Mouse (Mus musculus) lung, postnatal 4 days (tissue): ENCODE measurements at regions not wholly inside any gene's neighbourhood (a gene's known extent, or its start where the extent isn't known, plus 50 kb on each side); places are given as distances from the start of the nearest gene placed in this dataset.
A peak's percentile ranks its signal among the peaks of the same experiment; 100 is the strongest.

Experiments
- DNase-seq, 2 experiments: peaks; one replicate each; pipeline ENCODE4 v3.0.0; 2021

DNA sequence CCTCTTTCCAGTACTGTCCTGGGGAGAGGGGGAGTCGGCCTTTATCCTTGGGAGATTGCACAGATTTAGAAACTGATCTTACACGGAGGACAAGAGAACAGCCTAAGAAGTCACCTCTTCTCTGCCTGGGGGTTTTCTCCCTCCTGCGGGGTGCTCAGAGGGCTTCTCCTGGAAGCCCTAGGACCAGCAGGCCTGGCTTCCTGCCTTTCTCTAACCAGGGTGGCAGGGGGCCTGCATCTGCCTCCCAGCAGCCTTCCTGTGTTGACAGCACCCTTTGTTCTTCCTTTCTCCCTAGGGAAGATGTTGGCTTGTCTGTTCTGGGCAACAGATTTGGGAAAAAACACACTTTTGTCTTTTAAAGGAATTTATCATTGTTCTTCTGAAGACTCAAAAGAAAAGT, 153.0 kb upstream of the Tgfbr2 start:
- DNase-seq: peak; percentile 22 to 39

DNA sequence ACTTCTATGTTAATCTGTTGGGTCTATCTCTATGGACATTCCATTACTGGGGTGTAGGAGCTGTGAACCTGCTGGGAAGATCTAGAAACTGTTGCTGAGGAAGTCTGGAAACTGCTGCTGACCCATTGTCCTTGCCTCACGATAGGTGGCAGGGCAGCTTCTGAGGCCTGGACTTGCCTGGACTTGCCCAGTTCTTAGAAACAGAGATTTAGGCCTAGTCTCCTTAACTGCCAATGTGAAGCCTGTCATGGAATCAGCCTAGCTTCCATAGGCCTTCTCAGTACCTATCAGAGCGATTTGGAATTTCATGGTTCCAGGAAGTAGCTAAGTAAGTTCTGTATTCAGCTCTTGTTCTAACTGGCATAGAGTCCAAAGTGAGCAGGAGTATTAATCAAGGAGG, 151.9 kb upstream of the Tgfbr2 start:
- no peak for DNase-seq

DNA sequence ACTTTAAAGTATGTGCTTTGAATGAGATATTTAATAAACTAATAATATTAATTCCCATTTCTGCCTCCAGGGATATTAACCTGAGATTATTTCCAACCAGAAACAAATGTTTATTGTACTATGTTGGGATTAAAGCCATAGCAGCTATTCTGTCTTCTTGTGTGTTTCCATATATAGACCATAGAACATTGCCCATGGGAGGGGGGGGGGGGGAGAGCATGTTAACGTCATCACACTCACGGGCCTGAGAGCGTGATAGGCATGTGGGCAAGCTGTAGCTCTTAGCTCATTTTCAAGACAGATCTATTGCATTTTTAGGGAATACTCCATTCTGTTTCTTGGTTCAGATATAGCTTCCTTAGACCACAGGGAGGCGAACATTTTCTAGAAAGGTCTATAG, 149.8 kb upstream of the Tgfbr2 start:
- DNase-seq: no peak

DNA sequence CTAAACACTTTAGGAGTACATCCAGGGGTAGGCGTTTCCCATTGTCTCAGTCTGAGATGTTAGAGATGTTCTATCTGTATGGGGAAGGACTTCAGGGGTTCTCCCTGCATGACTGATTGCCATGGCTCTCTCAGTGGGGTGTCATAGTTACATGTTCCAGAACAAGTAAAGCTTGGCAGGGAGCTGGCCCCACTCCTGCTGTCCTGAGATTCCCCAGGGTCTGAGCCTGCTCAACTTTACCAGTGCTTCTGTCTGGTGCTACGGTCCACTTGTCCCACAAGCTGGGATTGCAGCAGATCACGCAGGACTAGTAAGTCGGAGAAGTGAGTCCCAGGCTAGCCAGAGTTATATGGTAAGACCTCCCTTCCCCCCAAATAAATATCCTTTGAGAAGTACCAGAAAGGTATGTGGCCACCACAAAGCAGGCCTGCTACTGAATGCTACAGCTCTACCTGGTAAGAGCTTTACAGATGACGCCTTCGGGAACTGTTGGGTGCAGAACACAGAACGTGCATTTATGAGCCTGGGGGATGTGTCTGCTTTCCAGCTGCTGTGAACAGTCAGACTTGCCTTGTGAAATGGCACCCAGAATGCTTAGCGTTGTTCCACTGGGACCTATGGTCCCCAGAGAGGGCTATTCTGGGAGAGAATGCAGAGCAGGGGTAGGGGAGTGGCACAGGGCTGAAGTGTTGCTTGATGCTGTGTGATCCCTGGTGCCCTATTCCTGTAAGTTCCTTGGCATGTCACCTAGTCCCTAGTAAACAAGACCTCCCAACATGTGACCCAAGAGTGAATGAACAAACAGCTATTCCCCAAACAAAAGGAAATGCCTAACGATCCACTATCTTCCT, 148.9 kb upstream of the Tgfbr2 start:
- peak; percentile 53 to 82 for DNase-seq

DNA sequence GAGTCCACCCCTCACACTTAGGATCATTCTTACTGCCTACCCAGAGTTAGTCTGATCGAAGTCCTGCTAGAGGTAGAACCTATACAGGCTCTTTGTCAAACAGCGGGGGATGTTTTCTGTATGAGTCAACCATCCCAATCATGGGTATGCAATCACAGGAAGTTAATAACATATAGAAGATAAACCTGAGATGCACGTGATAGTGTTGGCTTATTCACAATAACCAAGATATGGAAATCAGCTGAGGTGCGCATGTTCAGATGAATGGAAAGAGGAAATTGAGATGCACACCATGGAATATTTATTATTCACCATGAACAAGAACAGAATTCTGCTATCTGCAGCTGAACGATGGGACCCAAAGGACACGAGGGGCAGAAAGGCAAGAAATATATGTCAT, 146.7 kb upstream of the Tgfbr2 start:
- DNase-seq: no peak

DNA sequence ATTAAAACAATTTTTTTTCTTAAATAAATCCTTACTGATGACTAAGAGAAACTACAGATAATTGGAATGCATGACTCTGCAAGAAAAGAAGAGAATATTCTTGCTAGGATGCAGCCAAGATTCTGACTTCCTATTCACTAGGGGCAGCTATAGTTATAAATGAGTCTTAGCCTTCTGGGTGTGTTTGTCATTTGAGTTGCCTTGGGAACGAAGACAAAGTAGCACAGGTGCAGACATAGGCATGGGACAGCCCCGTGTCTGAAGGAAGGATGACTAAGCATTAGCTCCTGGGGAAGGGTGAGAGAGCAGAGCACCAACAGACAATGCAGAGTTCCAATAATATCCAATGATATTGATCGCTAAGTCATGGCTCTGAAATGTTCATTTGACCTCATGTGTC, 144.3 kb upstream of the Tgfbr2 start:
- DNase-seq: no peak

DNA sequence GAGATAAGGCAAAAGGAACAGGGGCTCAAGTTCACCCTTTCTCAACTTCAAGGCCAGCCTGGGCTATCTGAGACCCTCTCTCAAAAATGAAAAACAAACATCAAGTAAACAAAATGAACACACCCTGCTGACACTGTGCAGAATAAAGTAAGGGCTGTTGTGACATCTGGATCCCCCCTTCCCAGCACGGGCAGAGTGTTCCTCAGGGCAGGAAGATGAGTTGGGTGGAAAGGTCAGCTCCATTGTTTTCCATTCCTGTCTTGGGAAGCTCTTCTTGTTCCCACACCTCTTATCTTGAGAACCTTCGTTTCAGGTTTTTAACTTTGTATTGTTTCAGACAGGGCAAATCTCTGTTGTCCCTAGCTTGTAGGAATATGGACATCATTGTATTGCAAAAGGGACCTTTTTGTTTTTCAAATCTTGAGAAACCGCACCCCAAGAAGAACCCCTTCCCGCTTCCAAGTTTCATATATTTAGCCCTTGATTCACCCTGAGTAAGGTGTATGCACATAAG, 141.5 kb upstream of the Tgfbr2 start:
- DNase-seq: no peak

DNA sequence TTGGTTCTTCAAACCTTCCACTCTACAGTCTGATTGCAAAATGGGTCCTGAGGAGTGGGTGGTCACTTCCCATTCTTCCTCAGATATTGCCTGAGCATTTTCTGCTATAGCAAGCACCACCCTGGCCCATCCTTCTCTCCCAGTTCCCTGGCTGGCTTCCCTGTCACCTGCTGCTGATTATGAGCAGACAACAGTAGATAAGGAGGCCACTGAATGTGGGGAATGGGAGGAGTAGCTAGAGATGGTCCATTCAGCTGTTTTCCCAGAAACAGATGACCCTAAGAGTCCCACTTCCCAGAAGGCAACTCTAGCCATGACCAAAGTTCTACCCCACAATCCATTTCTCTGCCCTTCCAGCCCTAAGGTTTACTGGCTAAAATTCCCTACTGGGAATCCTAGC, 139.6 kb upstream of the Tgfbr2 start:
- DNase-seq: peak in 1 of 2 experiments; percentile 25

DNA sequence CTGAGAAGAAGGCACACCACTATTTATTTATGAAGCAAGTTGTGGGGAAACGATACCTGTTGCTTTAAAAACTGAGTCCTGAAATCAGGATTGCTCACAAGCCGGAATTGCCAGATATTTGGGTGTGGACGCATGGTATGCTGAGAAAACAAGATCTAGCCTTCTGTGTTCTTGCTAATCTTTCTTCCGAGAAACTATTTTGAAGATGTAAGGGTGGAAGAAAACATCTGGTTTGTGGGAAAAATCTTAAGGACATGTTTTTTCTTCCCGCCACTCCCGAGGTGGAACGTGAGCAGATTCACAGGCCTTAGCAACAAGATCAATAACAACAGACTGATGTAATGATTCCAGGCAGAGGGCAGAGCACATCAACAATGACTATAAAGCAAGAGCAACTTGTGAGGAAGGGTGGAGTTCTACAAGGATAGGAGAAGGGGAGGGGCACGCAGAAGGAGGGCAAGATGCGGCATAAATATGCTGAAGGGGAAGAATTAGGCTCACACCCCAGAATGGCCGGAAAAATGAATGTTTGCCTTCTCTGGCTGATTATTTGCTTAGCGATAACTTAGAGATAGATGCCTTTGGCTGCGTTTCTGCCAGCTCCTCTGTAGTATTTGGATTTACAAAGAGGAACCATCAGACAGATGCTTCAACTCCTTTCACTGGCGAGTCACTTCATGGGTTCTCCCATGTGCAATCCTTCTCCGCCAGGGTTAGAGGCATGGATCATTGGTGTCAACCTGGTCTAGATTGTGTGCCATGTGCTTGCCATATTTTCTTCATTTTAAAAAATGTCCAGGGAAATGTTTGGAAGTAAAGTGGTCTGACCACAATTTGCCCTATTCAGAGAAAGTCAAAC, 139.0 kb upstream of the Tgfbr2 start:
- DNase-seq: peak; percentile 37 to 44

DNA sequence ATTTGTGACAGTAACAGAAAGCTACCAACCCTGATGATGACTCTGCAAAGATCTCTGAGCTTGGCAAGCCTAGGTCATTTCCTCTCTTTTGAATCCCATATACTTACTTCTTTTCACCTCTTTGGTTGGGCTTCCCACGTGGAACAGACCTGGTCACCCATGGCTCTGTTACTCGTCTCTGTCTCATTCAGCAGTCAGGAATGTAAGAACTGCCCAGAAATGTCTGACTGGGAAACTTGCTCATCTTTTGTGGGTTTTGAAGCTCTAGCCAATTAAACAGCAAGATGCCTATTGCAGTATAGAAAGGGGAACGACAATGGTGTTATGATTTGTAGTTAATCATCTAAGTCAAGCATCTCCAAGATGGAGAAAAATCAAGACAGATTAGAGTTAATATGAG, 136.2 kb upstream of the Tgfbr2 start:
- DNase-seq: no peak

DNA sequence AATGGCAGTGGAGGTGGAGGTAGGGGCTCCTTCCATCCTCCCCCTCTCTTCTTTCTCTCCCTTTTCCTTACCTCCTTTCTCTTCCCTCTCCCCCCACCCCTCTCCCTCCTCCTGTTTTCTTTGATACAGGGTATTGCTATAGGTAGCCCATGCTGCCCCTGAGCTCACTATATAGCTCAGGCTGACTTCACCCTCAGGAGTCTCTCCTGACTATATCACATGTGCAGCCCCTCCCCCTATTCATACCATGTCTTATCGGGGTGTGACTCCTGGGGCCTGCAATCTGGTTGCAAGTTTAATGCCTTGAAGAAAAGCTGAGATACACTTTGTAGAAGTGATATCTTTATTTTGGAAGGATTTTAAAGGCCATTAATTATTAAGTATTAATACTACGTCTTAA, 126.4 kb upstream of the Tgfbr2 start:
- no peak for DNase-seq

DNA sequence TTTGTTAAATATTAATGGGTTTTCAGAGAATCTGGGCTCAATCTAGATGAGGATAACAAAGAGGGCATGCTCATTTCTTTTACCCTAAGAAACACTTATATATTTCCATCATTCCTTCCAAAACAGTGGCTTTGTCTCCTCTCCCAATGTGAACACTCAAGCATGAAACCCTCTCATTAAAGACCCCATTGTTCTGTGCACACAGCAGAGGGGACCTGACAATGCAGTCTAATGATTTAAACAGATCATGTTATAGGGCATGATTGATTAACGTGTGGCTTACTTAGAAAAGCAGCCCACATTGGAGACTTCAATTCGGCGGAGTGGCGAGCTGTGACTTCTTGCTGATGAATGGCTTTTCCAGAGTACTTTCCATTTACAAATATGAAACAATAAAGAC, 123.6 kb upstream of the Tgfbr2 start:
- DNase-seq: no peak

DNA sequence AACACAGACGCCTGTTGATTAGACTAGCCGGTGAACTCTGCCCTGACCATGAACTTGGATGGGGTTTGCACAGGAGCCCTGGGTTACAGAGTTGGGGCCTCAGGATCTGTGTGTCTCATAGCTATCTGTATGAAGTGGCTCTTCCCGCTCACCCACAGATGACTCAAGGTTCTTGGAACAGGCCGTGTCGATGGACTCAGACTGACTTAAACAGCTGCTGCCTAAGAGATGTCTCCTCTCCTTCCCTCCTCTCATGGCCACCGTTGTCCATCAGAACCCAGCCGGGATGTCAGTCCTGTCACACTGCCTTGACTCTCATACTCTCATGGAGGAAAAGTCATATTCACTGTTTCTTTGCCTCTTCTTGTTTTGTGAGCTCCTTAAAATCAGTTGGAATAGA, 121.2 kb upstream of the Tgfbr2 start:
- no peak for DNase-seq

DNA sequence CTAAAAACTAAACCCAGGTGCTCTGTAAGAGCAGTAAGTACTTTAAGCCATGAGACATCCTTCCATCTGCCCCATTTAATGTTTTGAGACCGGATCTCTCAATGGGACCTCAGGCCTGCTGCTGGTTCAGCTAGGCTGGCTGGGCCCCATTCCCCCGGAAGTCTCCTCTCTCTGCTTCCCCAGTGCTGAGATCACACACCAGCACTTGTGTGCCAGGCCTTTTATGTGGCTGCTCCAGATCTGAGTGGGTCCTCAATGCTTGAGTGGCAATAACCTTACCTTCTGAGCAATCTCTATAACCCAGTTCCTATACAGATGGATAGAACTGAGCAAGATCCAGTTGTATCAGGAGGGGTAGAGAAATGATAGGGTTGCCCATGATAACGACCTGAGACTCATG, 118.9 kb upstream of the Tgfbr2 start:
- peak; percentile 34 to 53 for DNase-seq

DNA sequence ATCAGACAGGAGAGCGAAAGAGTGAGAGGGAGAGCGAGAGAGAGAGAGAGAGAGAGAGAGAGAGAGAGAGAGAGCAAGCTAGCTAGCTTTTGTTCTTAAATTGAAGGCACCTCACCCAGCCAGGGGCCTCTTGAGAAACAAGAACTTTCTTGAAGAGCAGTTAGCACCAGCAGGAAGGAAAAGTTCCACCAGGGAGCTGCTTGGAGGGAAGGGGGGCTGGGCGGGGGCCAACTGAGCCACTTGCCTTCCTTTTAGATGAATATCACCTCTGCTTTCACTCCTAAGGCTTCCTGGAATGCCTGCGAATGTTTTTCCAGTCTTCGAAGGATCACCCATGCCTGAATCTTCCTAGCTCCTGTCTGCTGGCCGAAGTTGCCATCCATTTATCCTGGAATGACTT, 118.0 kb upstream of the Tgfbr2 start:
- DNase-seq: peak; percentile 48 to 56

DNA sequence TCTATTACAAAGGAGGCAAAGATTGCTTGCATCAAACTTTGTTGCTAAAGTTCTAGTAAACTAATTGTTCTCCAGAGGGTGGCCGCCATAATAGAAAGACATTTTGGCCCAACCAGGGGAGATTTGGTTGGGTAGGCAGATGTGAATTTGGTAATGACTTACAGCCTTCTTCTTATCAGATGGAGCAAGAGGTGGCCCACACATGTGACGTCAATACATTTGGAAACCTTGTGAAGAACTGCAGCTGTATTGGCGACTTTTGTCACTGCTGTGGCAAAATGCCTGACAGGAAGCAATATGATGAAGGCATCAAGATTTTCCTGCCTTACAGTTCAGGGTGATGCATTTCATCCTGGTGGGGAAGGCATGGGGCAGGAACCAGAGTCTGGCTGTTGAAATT, 116.5 kb upstream of the Tgfbr2 start:
- no peak for DNase-seq

DNA sequence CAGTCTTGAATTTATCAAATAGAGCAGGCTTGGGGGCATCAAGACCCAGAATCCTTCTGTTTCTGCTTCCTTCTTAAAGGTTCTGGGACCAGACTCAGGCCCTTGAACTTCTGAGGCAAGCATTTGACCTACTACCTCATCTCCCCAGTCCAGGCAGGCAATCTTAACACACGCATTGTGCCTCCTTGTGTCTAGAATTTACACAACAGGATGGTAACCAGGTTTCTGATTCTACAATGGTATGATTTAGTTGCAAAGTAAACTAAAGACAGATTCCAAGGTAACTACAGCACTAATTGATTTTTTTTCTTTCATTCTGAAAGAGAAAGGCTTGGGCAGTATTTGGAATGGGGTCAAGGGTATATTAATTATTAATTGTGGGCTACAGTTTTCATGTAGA, 115.7 kb upstream of the Tgfbr2 start:
- no peak for DNase-seq

DNA sequence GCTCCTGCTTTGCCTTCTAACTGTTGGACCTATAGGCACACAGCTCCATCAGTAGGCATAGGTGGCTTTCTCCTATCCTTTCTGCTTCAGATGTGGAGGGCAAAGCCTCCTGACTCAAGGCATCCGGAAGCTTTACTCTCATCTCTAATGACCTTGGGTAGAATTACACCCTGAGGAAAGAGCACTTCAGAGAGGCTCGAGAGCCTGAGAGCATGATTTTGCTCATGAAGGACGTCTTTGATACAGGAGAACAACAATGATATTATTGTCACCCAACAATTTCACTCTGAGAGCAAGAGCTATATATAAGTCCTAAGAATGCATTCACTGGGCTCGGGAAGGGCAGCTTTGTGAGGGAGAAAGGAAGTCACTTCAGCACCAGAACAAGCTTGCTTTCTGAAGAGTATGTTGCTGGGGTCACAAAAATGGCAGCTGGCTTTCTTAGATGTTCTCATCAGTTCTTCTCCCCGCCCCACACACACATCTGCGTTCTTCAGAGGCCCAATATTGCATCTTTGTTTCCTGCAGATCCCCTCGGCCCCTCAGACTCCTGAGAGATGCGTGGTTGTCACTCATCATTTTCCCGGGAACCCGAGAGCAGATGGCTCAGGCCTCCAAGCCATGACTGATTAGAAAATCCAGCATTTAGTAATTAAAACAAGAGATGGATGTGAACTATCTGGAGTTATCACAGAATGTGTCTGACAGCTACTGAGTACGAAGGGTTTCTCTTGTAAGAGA, 110.7 kb upstream of the Tgfbr2 start:
- DNase-seq: no peak

DNA sequence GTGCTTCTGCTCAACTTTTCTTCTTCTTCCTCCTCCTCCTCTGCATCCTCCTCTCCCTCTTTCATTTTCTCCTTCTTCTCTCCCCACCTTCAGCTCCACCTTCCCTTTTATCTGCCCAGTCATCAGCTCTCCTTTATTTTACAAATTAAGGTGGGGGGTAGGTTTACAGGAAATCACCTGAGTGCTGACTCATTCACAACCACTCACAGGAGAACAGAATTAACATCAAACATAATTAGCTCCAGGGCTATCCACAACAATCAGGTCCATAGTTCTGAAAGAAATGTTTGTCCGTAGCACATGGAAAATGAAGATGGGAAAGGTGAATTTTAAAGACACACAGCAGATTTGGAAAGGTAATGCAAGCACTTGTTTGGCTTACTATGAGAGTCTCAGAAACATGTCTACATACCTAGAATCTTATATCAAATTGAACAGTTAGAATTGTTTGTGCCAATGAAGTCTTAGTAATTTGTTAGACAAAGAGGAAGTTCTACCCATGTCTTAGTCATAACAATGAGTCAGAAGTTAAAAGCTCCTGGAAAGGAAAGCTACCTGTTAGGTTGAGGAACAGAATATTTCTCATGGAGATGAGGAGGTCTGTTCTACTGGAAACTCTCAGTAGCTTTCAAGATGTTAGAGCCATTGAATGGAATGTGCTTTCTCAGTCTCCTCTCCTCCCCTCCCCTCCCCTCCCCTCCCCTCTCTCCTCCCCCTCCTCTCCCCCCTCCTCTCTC, 108.8 kb upstream of the Tgfbr2 start:
- no peak for DNase-seq

DNA sequence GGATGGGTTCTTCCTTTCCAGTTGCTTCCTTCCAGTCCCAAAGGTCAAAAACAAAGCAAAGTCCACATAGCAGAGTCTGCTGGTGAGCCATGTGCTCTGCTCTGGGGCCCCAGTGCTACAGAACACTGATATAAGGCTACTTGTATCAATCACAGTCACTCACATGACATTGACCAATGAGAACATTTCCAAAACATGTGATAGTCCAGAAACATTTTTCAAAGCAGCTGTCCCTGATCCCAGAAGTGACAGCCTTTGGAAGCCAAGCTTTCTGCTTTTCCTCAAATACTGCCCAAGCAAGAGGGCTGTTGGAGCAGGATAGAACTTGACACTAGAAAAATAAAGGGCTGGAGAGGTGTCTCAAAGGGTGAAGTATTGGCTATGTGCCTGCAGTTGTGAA, 106.5 kb upstream of the Tgfbr2 start:
- DNase-seq: peak; percentile 44 to 46

DNA sequence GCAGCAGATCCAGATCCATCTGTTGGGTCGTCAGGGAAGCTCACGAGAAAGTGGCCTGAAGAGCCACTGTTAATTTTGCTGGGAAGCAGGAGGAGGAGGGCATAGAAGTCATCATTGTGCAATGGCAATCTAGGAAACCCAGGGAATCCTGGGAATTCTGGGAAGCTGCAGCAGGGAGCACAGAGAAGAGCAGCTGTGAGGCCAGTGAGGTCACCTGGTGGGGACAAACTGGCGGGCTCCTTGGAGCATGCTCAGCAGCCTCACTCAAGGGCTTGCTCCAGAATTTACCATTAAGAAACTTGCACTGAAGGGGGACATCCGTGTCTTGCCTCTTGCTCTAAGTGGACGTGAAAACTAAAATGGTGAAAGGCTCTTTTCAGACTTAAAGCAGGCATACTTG, 105.0 kb upstream of the Tgfbr2 start:
- peak in 1 of 2 experiments; percentile 43 for DNase-seq

DNA sequence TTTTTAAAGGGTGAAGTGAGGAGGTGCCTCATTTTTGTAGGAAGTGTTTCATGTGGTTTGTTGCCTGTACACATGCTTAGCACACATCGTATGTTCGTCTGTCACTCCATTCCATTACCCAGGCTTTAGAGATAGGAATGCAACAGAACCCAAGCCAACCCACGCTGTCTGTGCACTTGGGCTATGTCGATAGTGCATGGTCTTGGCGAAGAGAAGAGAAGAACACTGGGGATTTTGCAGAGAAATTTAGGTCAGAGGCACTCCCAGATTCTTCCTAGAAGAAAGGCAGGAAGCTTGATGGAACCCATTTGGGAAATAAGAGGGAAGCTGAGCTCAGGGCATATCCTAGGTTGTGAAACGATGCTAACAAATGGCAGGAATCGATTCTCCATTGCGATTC, 103.7 kb upstream of the Tgfbr2 start:
- no peak for DNase-seq

DNA sequence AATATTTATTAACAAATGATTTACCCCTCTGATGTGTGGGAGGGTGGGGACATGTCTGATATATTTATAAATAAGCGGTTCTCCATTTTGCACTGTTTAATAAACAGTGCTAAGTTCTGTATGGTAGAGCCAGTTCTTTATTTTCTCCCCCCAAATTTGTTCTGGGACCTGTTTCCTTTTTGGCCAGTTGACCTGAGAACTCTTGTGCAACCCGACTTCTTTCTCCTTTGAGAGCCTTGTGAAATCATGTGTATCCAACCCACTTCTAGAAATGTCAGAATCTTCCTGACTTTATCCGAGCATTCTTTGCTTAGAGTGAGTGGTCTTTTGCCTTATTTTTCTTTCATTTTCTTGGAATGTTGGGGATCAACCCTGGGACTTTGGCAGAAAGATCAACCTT, 102.6 kb upstream of the Tgfbr2 start:
- no peak for DNase-seq
